Mouse (Mus musculus): ENCODE results near the gene Slc43a1. TPM values are rescaled to one million over a fixed set of nuclear protein-coding genes. Genes with fewer than 3 reads are reported as not detected.
A peak's percentile ranks its signal among the peaks of the same experiment; 100 is the strongest.

Gene Slc43a1
- polyA plus RNA-seq, 1 experiment from 2014 or later = 18.3 TPM

DNA sequence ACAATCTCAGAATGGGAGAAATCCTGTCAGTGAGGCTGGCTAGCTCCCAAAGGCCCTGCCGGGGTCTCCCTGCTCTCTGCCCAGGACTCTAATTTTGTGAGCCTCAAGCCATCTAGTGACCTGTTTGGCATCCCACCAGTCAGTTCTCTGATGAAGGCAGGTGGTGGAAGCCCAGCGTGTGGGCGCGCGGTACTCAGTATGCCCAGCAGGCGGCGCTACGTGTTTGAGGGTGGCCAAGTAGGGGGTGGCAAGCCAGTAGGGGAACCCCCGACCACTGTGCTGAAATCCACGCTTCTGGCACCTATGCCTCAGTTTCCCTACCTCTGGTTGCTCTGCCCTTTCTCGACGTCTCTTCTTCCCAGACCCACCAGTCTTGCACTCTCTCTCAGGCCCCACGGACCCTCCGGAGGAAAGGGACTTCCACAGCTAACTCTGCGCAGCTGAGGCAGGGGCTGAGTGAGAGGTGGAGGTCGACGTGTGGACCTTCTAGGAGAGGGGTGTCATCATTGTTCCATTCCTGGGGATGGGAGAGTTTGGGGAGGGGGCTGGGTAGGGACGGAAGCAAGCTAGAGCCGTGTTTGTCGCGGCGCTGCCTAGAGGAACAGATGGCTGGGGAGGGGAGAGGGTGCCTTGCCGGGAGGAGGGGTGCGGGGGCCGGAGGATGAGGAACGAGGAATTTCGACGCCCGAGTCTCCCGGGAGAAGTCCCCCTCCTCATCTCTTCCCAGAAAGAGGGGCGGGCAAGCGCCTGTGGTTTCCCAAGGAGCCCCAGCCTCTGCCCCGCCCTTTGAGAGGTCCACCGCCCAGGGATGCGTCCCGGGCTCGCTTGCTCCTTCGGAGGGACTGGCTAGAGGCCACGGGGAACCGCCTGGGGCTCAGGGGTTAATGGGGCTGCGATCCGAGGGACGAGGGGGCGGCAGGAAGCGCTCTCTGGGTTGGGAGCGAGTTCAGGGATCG is 27.2 kb downstream of the Slc43a1 start:
- under 1% methylated on average over 47 of the region's 47 CpGs for WGBS
- ATAC-seq (replicated peaks; ENCODE audit: low FRiP score, low TSS enrichment, low read depth) = peak; percentile 54

GRCm38 (mm10) chr2:84868521-84868943 is 29.9 kb downstream of the Slc43a1 start:
- no peak overlapping the region for H3K27ac ChIP-seq (ENCODE audit: low read depth)
- no peaks in the 10 kb centered on the region for H3K9me3 ChIP-seq (ENCODE audit: control insufficient read depth, low read length)
- peak; percentile 82 for DNase-seq (ENCODE audit: low spot score)
- ATAC-seq (replicated peaks; ENCODE audit: low FRiP score, low TSS enrichment, low read depth) = no peak
- no peak overlapping the region for H3K9ac ChIP-seq (ENCODE audit: low read length)
- H3K27me3 ChIP-seq (replicated peaks; ENCODE audit: control insufficient read depth, insufficient read depth, low read length) = peaks cover 76% of the 10 kb centered on the region
- H3K4me1 ChIP-seq (replicated peaks; ENCODE audit: control insufficient read depth, insufficient read depth, low read length) = peaks cover 16% of the 10 kb centered on the region; the same call in 1 of the 2 replicates
- H3K4me2 ChIP-seq (ENCODE audit: low read length) = no peak overlapping the region
- peaks cover under 1% of the 10 kb centered on the region; the same call in 1 of the 2 replicates for H3K36me3 ChIP-seq (ENCODE audit: control insufficient read depth, insufficient read depth, low read length)
- 10% methylated on average over 5 of the region's 5 CpGs for WGBS
- H3K4me3 ChIP-seq (ENCODE audit: low read depth, low read length) = no peak overlapping the region

More for the DNA sequence above, 27.2 kb downstream of the Slc43a1 start:
- H3K9me3 ChIP-seq (ENCODE audit: control insufficient read depth, low read length) = no peaks in the 10 kb centered on the region
- peak; percentile 87 for DNase-seq (ENCODE audit: low spot score)
- peaks cover 25% of the 10 kb centered on the region for H3K36me3 ChIP-seq (ENCODE audit: control insufficient read depth, insufficient read depth, low read length)
- 0 out of 2 replicates have a peak, but pooled peaks cover 8% of the 10 kb centered on the region for H3K4me1 ChIP-seq (replicated peaks; ENCODE audit: control insufficient read depth, insufficient read depth, low read length)
- H3K4me2 ChIP-seq (ENCODE audit: low read length) = peak overlapping the region; percentile 60
- H3K9ac ChIP-seq (ENCODE audit: low read length) = 0 out of 2 replicates have a peak overlapping the region, but pooled peaks have one; percentile 1
- H3K27me3 ChIP-seq (replicated peaks; ENCODE audit: control insufficient read depth, insufficient read depth, low read length) = peaks cover 50% of the 10 kb centered on the region
- H3K27ac ChIP-seq (ENCODE audit: low read depth) = no peak overlapping the region
- peak overlapping the region; percentile 27 for H3K4me3 ChIP-seq (ENCODE audit: low read depth, low read length)

GRCm38 (mm10) chr2:84868977-84869376 is 30.3 kb downstream of the Slc43a1 start:
- ATAC-seq (replicated peaks; ENCODE audit: low FRiP score, low TSS enrichment, low read depth) = no peak
- no peak overlapping the region for H3K9ac ChIP-seq (ENCODE audit: low read length)
- no peak for DNase-seq (ENCODE audit: low spot score)
- H3K4me3 ChIP-seq (ENCODE audit: low read depth, low read length) = no peak overlapping the region
- H3K36me3 ChIP-seq (ENCODE audit: control insufficient read depth, insufficient read depth, low read length) = no peaks in the 10 kb centered on the region
- WGBS = 80% methylated on average over 2 of the region's 2 CpGs
- no peaks in the 10 kb centered on the region for H3K9me3 ChIP-seq (ENCODE audit: control insufficient read depth, low read length)
- H3K27ac ChIP-seq (ENCODE audit: low read depth) = no peak overlapping the region
- peaks cover 81% of the 10 kb centered on the region for H3K27me3 ChIP-seq (replicated peaks; ENCODE audit: control insufficient read depth, insufficient read depth, low read length)
- H3K4me1 ChIP-seq (replicated peaks; ENCODE audit: control insufficient read depth, insufficient read depth, low read length) = peaks cover 16% of the 10 kb centered on the region; the same call in 1 of the 2 replicates
- no peak overlapping the region for H3K4me2 ChIP-seq (ENCODE audit: low read length)

DNA sequence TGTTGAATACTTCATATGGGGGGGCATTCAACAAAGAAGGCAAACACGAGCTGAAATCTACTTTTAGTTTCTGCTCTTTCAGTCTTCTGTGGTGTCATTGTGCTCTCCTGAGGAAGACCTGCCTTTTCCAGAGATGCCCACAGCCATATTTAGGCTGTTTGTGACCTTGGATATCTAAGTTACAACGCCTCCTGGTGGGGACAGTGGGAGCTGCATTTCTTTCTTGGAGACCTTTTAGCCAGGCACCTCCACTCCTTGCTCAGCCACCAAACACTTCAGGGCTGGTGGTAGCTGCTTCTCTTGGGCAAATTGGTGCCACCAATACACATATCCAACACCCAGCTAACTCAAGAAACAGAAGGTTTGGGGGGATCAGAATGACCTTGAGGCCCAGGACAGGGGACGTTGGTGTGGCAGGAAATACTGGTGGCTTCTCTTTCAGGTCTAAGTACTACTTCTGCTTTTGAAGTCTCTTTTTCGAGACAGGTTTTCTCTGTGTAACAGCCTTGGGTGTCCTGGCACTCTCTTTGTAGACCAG is 32.0 kb downstream of the Slc43a1 start:
- Histone ChIP-seq H3K27me3 (replicated peaks; ENCODE audit: control insufficient read depth, insufficient read depth, low read length) (peaks cover 91% of the 10 kb centered on the region), H3K4me3 (ENCODE audit: low read depth, low read length) (no peak overlapping the region), H3K36me3 (ENCODE audit: control insufficient read depth, insufficient read depth, low read length) (no peaks in the 10 kb centered on the region), H3K9me3 (ENCODE audit: control insufficient read depth, low read length) (no peaks in the 10 kb centered on the region), H3K4me2 (ENCODE audit: low read length) (no peak overlapping the region), H3K27ac (ENCODE audit: low read depth) (no peak overlapping the region), H3K4me1 (replicated peaks; ENCODE audit: control insufficient read depth, insufficient read depth, low read length) (peaks cover 13% of the 10 kb centered on the region; the same call in 1 of the 2 replicates), H3K9ac (ENCODE audit: low read length) (no peak overlapping the region)
- ATAC-seq (replicated peaks; ENCODE audit: low FRiP score, low TSS enrichment, low read depth) = no peak
- WGBS = 59% methylated on average over 4 of the region's 4 CpGs
- DNase-seq (ENCODE audit: low spot score) = no peak

- ATAC-seq (replicated peaks; ENCODE audit: low FRiP score, low TSS enrichment, low read depth) (peak; percentile 18; the same call in 1 of the 2 replicates), DNase-seq (ENCODE audit: low spot score) (peak; percentile 74)
- no peaks in the 10 kb centered on the region for H3K36me3 ChIP-seq (ENCODE audit: control insufficient read depth, insufficient read depth, low read length)
- 0 out of 2 replicates have a peak overlapping the region, but pooled peaks have one; percentile 22 for H3K9ac ChIP-seq (ENCODE audit: low read length)
- peak overlapping the region; percentile 42 for H3K4me3 ChIP-seq (ENCODE audit: low read depth, low read length)
- 1% methylated on average over 69 of the region's 78 CpGs for WGBS
- peaks cover 8% of the 10 kb centered on the region; the same call in 1 of the 2 replicates for H3K4me1 ChIP-seq (replicated peaks; ENCODE audit: control insufficient read depth, insufficient read depth, low read length)
- peak overlapping the region; percentile 91 for H3K4me2 ChIP-seq (ENCODE audit: low read length)
- peaks cover 83% of the 10 kb centered on the region for H3K27me3 ChIP-seq (replicated peaks; ENCODE audit: control insufficient read depth, insufficient read depth, low read length)
- H3K9me3 ChIP-seq (ENCODE audit: control insufficient read depth, low read length) = no peaks in the 10 kb centered on the region
- no peak overlapping the region for H3K27ac ChIP-seq (ENCODE audit: low read depth)
Observed at GRCm38 (mm10) chr2:84872105-84872716, 33.6 kb downstream of the Slc43a1 start.

GRCm38 (mm10) chr2:84875842-84876241 is 37.2 kb downstream of the Slc43a1 start:
- Histone ChIP-seq H3K4me2 (ENCODE audit: low read length) (no peak overlapping the region), H3K4me3 (ENCODE audit: low read depth, low read length) (no peak overlapping the region), H3K36me3 (ENCODE audit: control insufficient read depth, insufficient read depth, low read length) (no peaks in the 10 kb centered on the region), H3K27me3 (replicated peaks; ENCODE audit: control insufficient read depth, insufficient read depth, low read length) (peaks cover 58% of the 10 kb centered on the region), H3K9ac (ENCODE audit: low read length) (no peak overlapping the region), H3K9me3 (ENCODE audit: control insufficient read depth, low read length) (no peaks in the 10 kb centered on the region), H3K4me1 (replicated peaks; ENCODE audit: control insufficient read depth, insufficient read depth, low read length) (peaks cover 8% of the 10 kb centered on the region; the same call in 1 of the 2 replicates), H3K27ac (ENCODE audit: low read depth) (no peak overlapping the region)
- DNase-seq (ENCODE audit: low spot score) (no peak), ATAC-seq (replicated peaks; ENCODE audit: low FRiP score, low TSS enrichment, low read depth) (no peak)
- WGBS = 48% methylated on average over 6 of the region's 6 CpGs

- 70% methylated on average over 8 of the region's 8 CpGs for WGBS
- DNase-seq (ENCODE audit: low spot score) (no peak), ATAC-seq (replicated peaks; ENCODE audit: low FRiP score, low TSS enrichment, low read depth) (no peak)
- H3K4me1 ChIP-seq (replicated peaks; ENCODE audit: control insufficient read depth, insufficient read depth, low read length) = peaks cover 13% of the 10 kb centered on the region
- H3K9me3 ChIP-seq (ENCODE audit: control insufficient read depth, low read length) = no peaks in the 10 kb centered on the region
- H3K9ac ChIP-seq (ENCODE audit: low read length) = no peak overlapping the region
- no peaks in the 10 kb centered on the region for H3K36me3 ChIP-seq (ENCODE audit: control insufficient read depth, insufficient read depth, low read length)
- peaks cover 51% of the 10 kb centered on the region for H3K27me3 ChIP-seq (replicated peaks; ENCODE audit: control insufficient read depth, insufficient read depth, low read length)
- H3K4me3 ChIP-seq (ENCODE audit: low read depth, low read length) = no peak overlapping the region
- H3K27ac ChIP-seq (ENCODE audit: low read depth) = no peak overlapping the region
- no peak overlapping the region for H3K4me2 ChIP-seq (ENCODE audit: low read length)
Observed at GRCm38 (mm10) chr2:84880590-84880989, 41.9 kb downstream of the Slc43a1 start.

DNA sequence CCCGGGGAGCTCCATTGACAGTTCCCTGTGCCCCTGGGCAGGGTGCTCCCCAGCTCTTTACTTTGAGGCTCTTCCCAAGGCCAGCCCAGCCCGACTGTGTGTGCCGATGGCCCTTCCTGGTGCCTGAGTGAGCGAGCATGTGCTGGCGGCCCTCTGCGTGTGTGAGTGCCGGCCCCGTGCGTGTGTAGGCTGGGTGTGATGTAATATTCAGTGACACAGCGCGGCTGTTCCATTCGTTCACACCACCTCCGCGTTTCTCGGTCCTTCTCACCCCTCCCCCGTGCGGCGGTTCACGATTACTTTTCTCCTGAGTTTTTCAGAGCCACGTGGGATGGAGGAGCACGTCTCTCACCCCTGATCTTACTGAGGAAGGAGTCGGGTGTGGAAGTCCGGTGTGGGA is 44.0 kb downstream of the Slc43a1 start:
- no peak for DNase-seq (ENCODE audit: low spot score)
- H3K27me3 ChIP-seq (replicated peaks; ENCODE audit: control insufficient read depth, insufficient read depth, low read length) = peaks cover 61% of the 10 kb centered on the region
- H3K4me1 ChIP-seq (replicated peaks; ENCODE audit: control insufficient read depth, insufficient read depth, low read length) = peaks cover 25% of the 10 kb centered on the region
- WGBS = 6% methylated on average over 23 of the region's 23 CpGs
- peak overlapping the region; percentile 36 for H3K4me2 ChIP-seq (ENCODE audit: low read length)
- H3K27ac ChIP-seq (ENCODE audit: low read depth) = no peak overlapping the region
- ATAC-seq (replicated peaks; ENCODE audit: low FRiP score, low TSS enrichment, low read depth) = no peak
- H3K4me3 ChIP-seq (ENCODE audit: low read depth, low read length) = no peak overlapping the region
- no peaks in the 10 kb centered on the region for H3K36me3 ChIP-seq (ENCODE audit: control insufficient read depth, insufficient read depth, low read length)
- H3K9ac ChIP-seq (ENCODE audit: low read length) = no peak overlapping the region
- no peaks in the 10 kb centered on the region for H3K9me3 ChIP-seq (ENCODE audit: control insufficient read depth, low read length)
